Mouse (Mus musculus) gastrocnemius, postnatal 10 days (tissue): ENCODE data around the gene Gtf2f2. TPM values are rescaled to one million over a fixed set of nuclear protein-coding genes. Genes with fewer than 3 reads are reported as not detected.
"Not testable (repeated sequence)": the region's sequence is repeated elsewhere in the genome, so short reads cannot be mapped to it uniquely, and the experiment has no call there.

ENCODE experiments used
- DNase-seq: peaks from one replicate; pipeline ENCODE4 v3.0.0; 2021; ENCODE audit warnings: mixed read lengths
- total RNA-seq, 2 experiments: library from RNA; stranded (reverse); gene quantifications; 2 replicates each; pipeline ENCODE4 v1.2.3; 2021

The Gtf2f2 gene
- total RNA-seq, 2 experiments from 2014 or later = 14.2 to 14.9 TPM

GRCm38 (mm10) chr14:75912665-75913064 lies 98.0 kb downstream of the Gtf2f2 start:
- no peak for DNase-seq

DNA sequence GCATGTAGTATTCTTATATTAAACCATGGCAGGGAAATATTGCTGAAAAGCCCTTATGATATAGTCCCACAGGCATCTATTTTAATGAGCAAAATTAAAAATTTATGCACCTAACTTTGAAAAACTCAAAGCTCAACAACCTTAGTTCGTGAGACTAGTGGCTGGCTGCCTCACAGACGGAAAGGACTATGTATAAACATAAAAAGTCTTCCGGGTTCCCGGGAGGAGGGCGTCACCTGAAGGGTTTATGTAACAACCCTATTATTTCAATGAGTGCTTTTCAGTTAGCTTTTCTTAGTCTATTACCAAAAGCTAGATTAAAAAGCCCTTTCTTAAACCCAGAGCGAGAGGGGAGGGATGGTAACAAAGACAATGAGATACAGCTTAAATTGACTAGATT lies 98.7 kb downstream of the Gtf2f2 start:
- no peak for DNase-seq

DNA sequence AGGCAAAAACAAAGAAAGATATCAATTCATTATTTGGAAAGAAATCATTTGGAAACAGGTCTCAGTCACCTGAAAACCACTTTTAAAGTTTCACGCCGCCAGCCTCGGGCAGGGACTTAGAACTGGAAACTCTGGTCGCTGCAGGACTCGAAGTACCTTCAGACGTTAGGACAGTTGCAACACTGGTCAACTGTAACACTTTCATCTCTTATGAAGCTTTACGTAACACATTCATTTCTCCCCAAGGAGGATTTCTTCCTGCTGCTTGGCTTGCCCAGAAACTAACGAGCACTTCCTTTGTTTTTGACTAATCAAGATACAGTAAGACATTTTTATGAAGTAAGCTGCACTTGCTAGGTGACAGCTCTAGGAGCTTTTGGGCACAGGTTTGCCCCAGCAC lies 103.7 kb downstream of the Gtf2f2 start:
- no peak for DNase-seq

GRCm38 (mm10) chr14:75904972-75905371 lies 105.7 kb downstream of the Gtf2f2 start:
- no peak for DNase-seq

- no peak for DNase-seq
Measured at GRCm38 (mm10) chr14:75903131-75903530, 107.5 kb downstream of the Gtf2f2 start.

- no peak for DNase-seq
Measured at GRCm38 (mm10) chr14:75902013-75902412, 108.7 kb downstream of the Gtf2f2 start.

DNA sequence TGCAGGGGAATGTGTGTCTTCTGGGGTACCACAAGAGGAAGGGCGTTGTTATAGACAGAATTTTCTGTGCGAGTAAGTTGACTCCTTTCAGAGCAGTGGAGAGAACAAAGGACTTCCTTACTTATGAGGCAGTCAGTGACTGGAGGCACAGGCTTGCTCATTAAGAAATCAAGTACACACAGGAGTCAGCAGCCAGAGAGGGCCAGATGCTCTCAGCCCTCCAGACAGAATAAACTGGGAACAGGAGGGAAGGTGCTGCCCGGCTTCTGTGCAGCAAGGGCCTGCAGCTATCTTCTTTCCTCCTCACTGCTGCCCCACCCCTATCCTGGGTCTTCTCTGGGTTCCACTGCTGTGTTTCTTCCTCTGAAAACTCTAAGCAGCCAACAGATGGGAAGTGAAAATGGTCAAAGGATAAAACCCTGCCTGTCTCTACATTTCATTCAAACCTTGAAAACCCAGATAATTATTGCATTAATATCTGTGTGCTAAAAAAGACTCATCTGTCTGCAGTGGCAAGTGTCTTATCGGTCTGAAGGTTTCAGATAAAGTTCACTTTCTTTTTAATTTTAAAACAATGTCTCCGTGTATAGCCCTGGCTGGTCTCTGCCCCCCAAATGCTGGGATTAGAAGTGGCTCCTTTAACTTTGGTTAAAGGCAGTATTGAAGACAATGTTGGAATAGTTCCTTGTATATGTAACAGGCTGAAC lies 109.7 kb downstream of the Gtf2f2 start:
- no peak for DNase-seq

DNA sequence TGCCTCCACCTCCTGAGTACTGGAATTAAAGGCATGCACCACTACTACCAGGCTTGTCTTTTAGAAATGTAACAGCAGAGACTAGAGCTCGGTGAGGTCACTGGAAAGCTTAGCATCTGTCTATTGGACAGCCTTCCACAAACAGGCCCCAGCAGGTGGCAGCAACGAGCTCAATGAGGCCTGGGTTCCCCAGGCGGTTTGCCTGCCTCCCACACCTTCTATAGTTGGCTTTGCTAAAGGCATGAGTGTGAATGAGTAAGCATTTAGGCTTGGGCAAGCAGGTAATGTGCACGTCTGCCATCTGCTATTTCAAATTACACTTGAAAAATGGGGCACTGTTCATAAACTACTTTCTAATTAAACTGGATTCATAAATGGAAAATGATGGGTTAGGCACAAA lies 111.1 kb downstream of the Gtf2f2 start:
- DNase-seq = peak; percentile 88

GRCm38 (mm10) chr14:75892118-75892517 lies 118.5 kb downstream of the Gtf2f2 start:
- no peak for DNase-seq

DNA sequence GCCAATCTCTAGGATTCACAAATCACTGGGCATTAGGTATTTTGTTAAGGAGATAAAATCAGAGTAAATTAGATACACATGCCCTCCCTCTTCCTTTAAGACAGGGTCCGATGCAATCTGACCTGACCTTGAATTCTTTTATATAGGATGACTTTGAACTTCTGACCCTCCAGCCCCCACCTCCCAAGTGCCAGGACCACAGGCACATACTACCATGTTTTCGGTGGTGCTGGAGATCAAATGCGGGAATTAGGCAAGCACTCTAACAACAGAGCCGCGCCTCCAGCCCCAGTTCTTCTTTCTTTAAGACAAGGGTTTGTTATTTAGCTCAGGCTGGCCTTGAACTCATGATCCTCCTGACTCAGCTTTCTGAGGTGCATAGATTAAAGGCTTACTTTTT lies 126.8 kb downstream of the Gtf2f2 start:
- DNase-seq = no peak

- DNase-seq = no peak
Measured at GRCm38 (mm10) chr14:75883330-75883729, 127.3 kb downstream of the Gtf2f2 start.

- DNase-seq = no peak
Measured at GRCm38 (mm10) chr14:75881856-75882255, 128.8 kb downstream of the Gtf2f2 start.

DNA sequence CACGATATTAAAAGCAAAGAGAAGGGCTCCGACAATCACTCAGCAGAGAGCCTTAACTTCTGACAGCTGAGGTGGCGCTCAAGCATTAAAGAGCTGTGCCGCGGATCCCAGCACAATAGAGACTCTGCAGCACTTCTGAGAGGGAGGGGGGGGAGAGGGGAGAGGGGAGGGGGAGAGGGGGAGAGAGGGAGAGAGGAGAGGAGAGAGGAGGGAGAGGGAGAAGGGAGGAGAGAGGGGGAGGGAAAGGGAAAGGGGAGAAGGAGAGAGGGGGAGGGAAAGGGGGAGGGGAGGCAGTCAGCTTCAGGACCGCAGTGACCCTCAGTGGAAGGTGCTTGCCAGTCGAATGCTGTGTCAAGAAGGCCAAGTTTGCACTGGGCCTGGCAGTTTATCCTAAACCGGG lies 131.7 kb downstream of the Gtf2f2 start:
- no peak for DNase-seq

- no peak for DNase-seq
Measured at GRCm38 (mm10) chr14:75877297-75877696, 133.4 kb downstream of the Gtf2f2 start.

GRCm38 (mm10) chr14:75876320-75877043 lies 134.2 kb downstream of the Gtf2f2 start:
- peak; percentile 76 for DNase-seq

- no peak for DNase-seq
Measured at GRCm38 (mm10) chr14:75873612-75874011, 137.1 kb downstream of the Gtf2f2 start.

GRCm38 (mm10) chr14:75871750-75872149 lies 138.9 kb downstream of the Gtf2f2 start:
- no peak for DNase-seq

DNA sequence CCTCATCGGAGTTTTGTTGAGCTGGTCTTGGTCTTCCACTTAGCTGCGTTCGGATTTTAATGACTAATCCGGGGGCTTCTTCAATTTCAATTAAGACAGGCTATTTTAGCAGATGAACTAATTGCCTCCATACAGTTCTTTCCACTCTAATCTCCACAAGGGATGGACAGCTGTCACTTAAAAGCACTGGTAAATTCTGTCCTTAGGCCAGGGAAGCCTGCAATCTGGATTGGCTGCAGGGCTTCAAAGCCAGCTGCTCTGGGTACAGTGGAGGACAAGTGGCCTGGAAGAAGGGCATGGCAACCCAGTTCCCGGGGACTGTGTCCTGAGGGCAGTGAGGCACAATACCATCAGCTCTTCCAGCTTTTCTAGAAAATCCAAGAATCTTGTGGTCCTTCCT lies 139.6 kb downstream of the Gtf2f2 start:
- no peak for DNase-seq

GRCm38 (mm10) chr14:75870631-75871030 lies 140.0 kb downstream of the Gtf2f2 start:
- DNase-seq = no peak

GRCm38 (mm10) chr14:75869769-75870363 lies 140.8 kb downstream of the Gtf2f2 start:
- DNase-seq = no peak

DNA sequence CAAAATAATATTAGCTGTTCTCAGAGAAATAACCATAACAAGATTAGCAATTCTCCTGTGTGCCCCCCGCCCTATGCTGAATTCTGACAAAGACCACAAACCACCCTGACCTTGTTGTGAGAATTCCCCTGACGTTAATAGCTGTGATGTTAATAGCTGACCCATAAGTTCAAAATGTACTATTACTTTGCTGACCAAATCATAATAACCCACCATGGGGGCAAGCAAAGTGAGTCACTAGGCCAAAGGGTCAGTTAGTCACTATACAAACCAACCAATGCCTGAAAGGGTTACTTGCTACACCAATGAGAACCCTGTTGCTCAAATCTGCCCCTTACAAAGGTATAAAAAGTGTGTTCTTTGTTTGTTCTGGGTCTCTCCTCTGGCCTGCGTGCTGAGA lies 142.6 kb downstream of the Gtf2f2 start:
- DNase-seq = not testable (repeated sequence)

- DNase-seq = no peak
Measured at GRCm38 (mm10) chr14:75866706-75867333, 143.8 kb downstream of the Gtf2f2 start.
